Mouse (Mus musculus) megakaryocyte, embryonic 14.5 days (primary cell): Measurements from ENCODE around the gene Ces3a. TPM values are rescaled to one million over a fixed set of nuclear protein-coding genes. Genes with fewer than 3 reads are reported as not detected.
"Not testable (repeated sequence)": the region's sequence is repeated elsewhere in the genome, so short reads cannot be mapped to it uniquely, and the experiment has no call there.

Experiments
- H3K27me3 ChIP-seq: replicated peaks from 2 replicates; pipeline ENCODE3; 2012; ENCODE audit warnings: inconsistent platforms
- H3K36me3 ChIP-seq: replicated peaks from 2 replicates; pipeline ENCODE3; 2012; ENCODE audit warnings: low read length, inconsistent platforms, mixed read lengths
- H3K4me1 ChIP-seq: 2 replicates; pipeline ENCODE4 v1.6.1; 2012; ENCODE audit warnings: inconsistent platforms
- H3K4me3 ChIP-seq: replicated peaks from 2 replicates; pipeline ENCODE3; 2012; ENCODE audit warnings: moderate library complexity, mild to moderate bottlenecking, inconsistent platforms
- H3K9me3 ChIP-seq: 2 replicates; pipeline ENCODE4 v1.6.1; 2012; ENCODE audit warnings: inconsistent platforms
- FLI1 ChIP-seq: IDR thresholded peaks from 2 replicates; pipeline ENCODE4 v1.6.1; 2012; ENCODE audit warnings: low read length, inconsistent platforms, mixed read lengths
- GATA1 ChIP-seq: IDR thresholded peaks from 3 replicates; pipeline ENCODE4 v1.6.1; 2012; ENCODE audit warnings: mixed read lengths, low read length, inconsistent platforms, borderline replicate concordance
- polyA plus RNA-seq: library from polyadenylated mRNA; stranded (reverse); fragments of >175 nt; gene quantifications from 2 replicates; pipeline ENCODE4 v1.2.3, GENCODE M21; 2012; ENCODE audit warnings: low replicate concordance; ENCODE audit not compliant: insufficient read depth

Ces3a gene
- polyA plus RNA-seq, 1 experiment, result not detected

GRCm38 (mm10) chr8:105088581-105088980 is 40.2 kb downstream of the Ces3a start:
- peaks cover 19% of the 10 kb centered on the region for H3K27me3 ChIP-seq
- H3K9me3 ChIP-seq, result no peaks in the 10 kb centered on the region
- H3K36me3 ChIP-seq, result no peaks in the 10 kb centered on the region
- no peaks in the 10 kb centered on the region for H3K4me1 ChIP-seq
- H3K4me3 ChIP-seq, result no peak overlapping the region
- TF ChIP-seq FLI1 (no peak), GATA1 (no peak)

- TF ChIP-seq FLI1, result no peak
- no peak for TF ChIP-seq GATA1
- H3K4me3 ChIP-seq, result no peak overlapping the region
- H3K36me3 ChIP-seq, result no peaks in the 10 kb centered on the region
- H3K4me1 ChIP-seq, result peaks cover 11% of the 10 kb centered on the region; the same call in 1 of the 2 replicates
- H3K27me3 ChIP-seq, result peaks cover 12% of the 10 kb centered on the region
- no peaks in the 10 kb centered on the region for H3K9me3 ChIP-seq
These were observed 45.6 kb downstream of the Ces3a start for GRCm38 (mm10) chr8:105093992-105094391.

- H3K4me1 ChIP-seq, H3K4me3 ChIP-seq, H3K36me3 ChIP-seq, H3K27me3 ChIP-seq, H3K9me3 ChIP-seq: not testable (repeated sequence)
These were observed 53.8 kb downstream of the Ces3a start for GRCm38 (mm10) chr8:105102101-105102785.

- not testable (repeated sequence) for H3K27me3 ChIP-seq, H3K4me3 ChIP-seq, H3K36me3 ChIP-seq, H3K4me1 ChIP-seq, H3K9me3 ChIP-seq
These were observed 55.3 kb downstream of the Ces3a start for GRCm38 (mm10) chr8:105103701-105104100.

- no peak for TF ChIP-seq GATA1
- TF ChIP-seq FLI1, result no peak
- Histone ChIP-seq H3K4me1 (no peaks in the 10 kb centered on the region), H3K36me3 (no peaks in the 10 kb centered on the region), H3K27me3 (peaks cover 2% of the 10 kb centered on the region), H3K9me3 (no peaks in the 10 kb centered on the region), H3K4me3 (no peak overlapping the region)
These were observed 55.8 kb downstream of the Ces3a start for GRCm38 (mm10) chr8:105104220-105104619.

Other genes starting within 250 kb of the Ces3a start
- not detected in 2 replicates for gene Ces2b, start 217.0 kb upstream of the Ces3a start, polyA plus RNA-seq
- gene Ces2c, start 201.5 kb upstream of the Ces3a start, polyA plus RNA-seq, result not detected in 2 replicates
- gene Ces2e, start 122.3 kb upstream of the Ces3a start, polyA plus RNA-seq, result 0.20 TPM in 1 of 2 replicates, not detected in the other
- 0.01 TPM in 1 of 2 replicates, not detected in the other for gene Ces2f, start 101.2 kb upstream of the Ces3a start, polyA plus RNA-seq
- gene Ces2g, start 86.9 kb upstream of the Ces3a start, polyA plus RNA-seq, result 0.11 TPM in 1 of 2 replicates, not detected in the other
- gene Ces2h, start 47.7 kb upstream of the Ces3a start, polyA plus RNA-seq, result not detected in 2 replicates
- gene Ces3b, start 35.2 kb downstream of the Ces3a start, polyA plus RNA-seq, result not detected in 2 replicates
- not detected in 2 replicates for gene Ces4a, start 83.2 kb downstream of the Ces3a start, polyA plus RNA-seq
- 2.1 and 15.3 TPM in 2 replicates for gene Cbfb, start 122.1 kb downstream of the Ces3a start, polyA plus RNA-seq
- 1.4 and 2.1 TPM in 2 replicates for gene D230025D16Rik, start 176.5 kb downstream of the Ces3a start, polyA plus RNA-seq
- gene B3gnt9, start 206.6 kb downstream of the Ces3a start, polyA plus RNA-seq, result 4.9 and 14.6 TPM in 2 replicates
- 32.6 and 35.8 TPM in 2 replicates for gene Tradd, start 216.0 kb downstream of the Ces3a start, polyA plus RNA-seq
- gene Fbxl8, start 216.0 kb downstream of the Ces3a start, polyA plus RNA-seq, result 6.2 and 8.9 TPM in 2 replicates
- 0.73 TPM in 1 of 2 replicates, not detected in the other for gene Hsf4, start 221.2 kb downstream of the Ces3a start, polyA plus RNA-seq
- gene Nol3, start 227.5 kb downstream of the Ces3a start, polyA plus RNA-seq, result 0.41 TPM in 1 of 2 replicates, not detected in the other
- gene 4931428F04Rik, start 241.3 kb downstream of the Ces3a start, polyA plus RNA-seq, result 1.6 and 1.8 TPM in 2 replicates
- 76.3 and 141 TPM in 2 replicates for gene Exoc3l, start 247.5 kb downstream of the Ces3a start, polyA plus RNA-seq
- gene E2f4, start 249.1 kb downstream of the Ces3a start, polyA plus RNA-seq, result 39.4 and 41.2 TPM in 2 replicates